Mouse (Mus musculus): Measurements from ENCODE around the gene Gm3106.
"Not testable (repeated sequence)": the region's sequence is repeated elsewhere in the genome, so short reads cannot be mapped to it uniquely, and the experiment has no call there.

Gm3106 gene

GRCm38 (mm10) chr5:94217705-94218104, at the start of gene Gm3106:
Gene Gm3106, plus strand, starts transcription at chr5:94218005.
- H3K27me3 ChIP-seq (ENCODE audit: insufficient read depth, low read length); H3K4me3 ChIP-seq (replicated peaks; ENCODE audit: low read length); H3K4me1 ChIP-seq (replicated peaks; ENCODE audit: low read depth, low read length); H3K9me3 ChIP-seq (ENCODE audit: low read length); H3K36me3 ChIP-seq (ENCODE audit: insufficient read depth, low read length): not testable (repeated sequence)
